Mouse (Mus musculus): ENCODE data around the gene Tubg1.

DNA sequence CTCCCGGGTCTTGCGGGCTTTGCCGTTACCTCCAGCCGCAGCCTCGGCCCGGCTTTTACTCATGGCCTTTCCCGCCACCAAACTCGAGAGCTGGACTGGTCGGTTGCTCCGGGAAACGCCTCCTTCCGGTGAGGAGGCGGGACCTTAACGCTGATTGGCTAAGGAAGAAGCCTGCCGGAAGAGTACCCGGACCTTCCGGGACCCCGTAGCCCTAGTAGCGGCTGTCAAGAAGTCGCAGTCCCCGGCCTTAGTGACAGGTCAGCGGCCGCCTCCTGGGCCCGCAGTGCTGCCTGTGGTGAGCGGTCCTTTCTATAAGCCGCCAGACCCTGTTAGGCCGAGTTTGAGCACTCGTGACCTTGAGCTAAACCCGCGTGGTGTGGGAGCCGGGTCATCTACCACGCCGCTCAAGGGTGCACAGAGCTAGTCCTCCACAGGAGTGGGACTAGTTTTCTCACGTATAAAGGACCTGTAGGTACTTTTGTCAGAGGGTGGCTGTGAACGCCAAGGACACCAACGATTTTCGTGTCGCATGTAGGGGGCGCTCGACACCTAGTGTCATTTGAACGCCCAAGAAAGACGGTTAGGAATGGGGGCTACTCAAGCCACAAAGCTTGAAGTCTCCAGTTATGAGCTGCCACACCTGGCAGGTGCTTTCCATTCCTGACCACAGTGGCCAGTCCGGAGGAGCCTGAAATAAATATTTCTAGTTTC lies 24.3 kb upstream of the Tubg1 start, which contains the start of gene Psmc3ip:
- TF ChIP-seq CTCF (conservative IDR thresholded peaks at IDR 0.05; ENCODE audit: insufficient read depth, insufficient read length, low read depth, low read length) (peak; percentile 87), POLR2A (IDR thresholded peaks at IDR 0.05; ENCODE audit: low read depth, low read length) (peak; percentile 44)
